Mouse (Mus musculus) lung, postnatal 0 days (tissue): ENCODE measurements around the gene Zzef1.

ENCODE experiments used
- CTCF ChIP-seq: IDR thresholded peaks from 2 replicates; pipeline ENCODE4 v1.5.1; 2016; ENCODE audit warnings: antibody characterized with exemption, mild to moderate bottlenecking
- EP300 ChIP-seq: IDR thresholded peaks from 2 replicates; pipeline ENCODE4 v1.6.1; 2016; ENCODE audit warnings: antibody characterized with exemption, mild to moderate bottlenecking, control low read depth

DNA sequence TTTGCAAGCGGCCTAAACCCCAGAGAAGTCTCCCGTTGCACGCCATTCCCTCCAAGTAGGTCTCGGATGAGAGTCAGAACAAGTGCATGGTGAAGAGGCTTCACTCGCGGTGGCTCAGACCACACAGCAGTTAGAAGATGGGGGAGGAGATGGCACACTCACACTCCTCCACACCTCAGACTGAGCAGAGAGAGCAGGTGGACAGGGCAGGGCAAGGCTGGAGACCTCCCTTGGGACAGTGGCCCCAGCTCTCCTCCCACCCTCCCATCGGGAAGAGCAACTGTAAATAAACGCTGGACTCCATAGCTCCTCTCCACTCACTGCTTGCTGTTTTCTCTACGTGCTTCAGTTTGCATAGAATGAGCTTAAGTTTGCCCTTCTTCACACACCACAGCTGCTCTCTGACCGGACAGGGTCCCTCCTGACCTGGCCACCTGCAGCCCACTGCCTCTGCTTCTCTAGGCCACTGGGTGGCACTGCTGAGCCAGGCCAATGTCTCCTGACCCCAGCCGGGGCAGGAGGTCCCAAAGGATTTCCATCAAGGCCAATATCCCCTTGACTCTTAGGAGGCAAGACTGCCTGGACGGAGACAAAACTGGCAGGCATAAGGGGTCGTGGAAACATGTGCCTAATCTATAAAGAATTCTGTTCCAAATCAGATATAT lies 130.3 kb downstream of the Zzef1 start:
- peak; percentile 99 for TF ChIP-seq CTCF
- no peak for TF ChIP-seq EP300
